Mouse (Mus musculus) CH12F3 (cell line): ENCODE measurements around the gene Neurod6.

Experiments used
- in situ Hi-C: fragments of 300-500 bp; cut with MboI; formaldehyde crosslinking; loops from 2 replicates; pipeline ENCODE4 v1.14.3; 2020; ENCODE audit warnings: low sequenced_read_pairs

The Neurod6 gene

GRCm38 (mm10) chr6:55646824-55647560, 34.1 kb downstream of the Neurod6 start:
- in situ Hi-C loops = no loop called here

- in situ Hi-C loops = no loop called here
These were observed 34.8 kb downstream of the Neurod6 start for GRCm38 (mm10) chr6:55646111-55646823.

GRCm38 (mm10) chr6:55634662-55635061, 46.4 kb downstream of the Neurod6 start:
- in situ Hi-C loops = no loop called here
